Mouse (Mus musculus) heart, postnatal 0 days (tissue): Measurements from ENCODE around the gene Sall2. TPM values are rescaled to one million over a fixed set of nuclear protein-coding genes. Genes with fewer than 3 reads are reported as not detected.

Source experiments
- ATAC-seq: fragments of 200-750 bp; cut with Nextera tagmentation; 2 replicates; pipeline ENCODE4 v1.8.0; 2017; ENCODE audit warnings: low read depth, moderate number of reproducible peaks, moderate library complexity; ENCODE audit not compliant: insufficient read depth
- DNase-seq: peaks from one replicate; pipeline ENCODE4 v3.0.0-alpha.2; 2016; ENCODE audit warnings: low spot score
- H3K27ac ChIP-seq: fragments of 300-500 bp; sonication (generic); 2 replicates; pipeline ENCODE4 v1.5.1; 2014; ENCODE audit warnings: low read depth, mild to moderate bottlenecking
- H3K27me3 ChIP-seq: fragments of 300-500 bp; sonication (generic); 2 replicates; pipeline ENCODE4 v1.6.1; 2014; ENCODE audit warnings: low read length, mixed read lengths; ENCODE audit not compliant: control insufficient read depth, insufficient read depth
- H3K36me3 ChIP-seq: fragments of 300-500 bp; sonication (generic); replicated peaks from 2 replicates; pipeline ENCODE4 v1.6.1; 2014; ENCODE audit warnings: low read length, mixed read lengths; ENCODE audit not compliant: control insufficient read depth, insufficient read depth
- H3K4me1 ChIP-seq: fragments of 300-500 bp; sonication (generic); 2 replicates; pipeline ENCODE4 v1.6.1; 2014; ENCODE audit warnings: antibody characterized with exemption; ENCODE audit not compliant: control insufficient read depth, insufficient read depth
- H3K4me2 ChIP-seq: fragments of 300-500 bp; sonication (generic); 2 replicates; pipeline ENCODE4 v1.6.1; 2014; ENCODE audit warnings: low read depth, mild to moderate bottlenecking, low read length, moderate library complexity
- H3K4me3 ChIP-seq: fragments of 300-500 bp; sonication (generic); 2 replicates; pipeline ENCODE4 v1.5.1; 2014; ENCODE audit warnings: low read depth, low read length
- H3K9ac ChIP-seq: fragments of 300-500 bp; sonication (generic); replicated peaks from 2 replicates; pipeline ENCODE4 v1.6.1; 2014; ENCODE audit warnings: low read depth, low read length, mixed read lengths
- H3K9me3 ChIP-seq: fragments of 300-500 bp; sonication (generic); replicated peaks from 2 replicates; pipeline ENCODE4 v1.6.1; 2016; ENCODE audit warnings: low read length; ENCODE audit not compliant: control insufficient read depth
- CTCF ChIP-seq: IDR thresholded peaks from 2 replicates; pipeline ENCODE4 v1.5.1; 2016; ENCODE audit warnings: antibody characterized with exemption, control low read depth, low read depth
- EP300 ChIP-seq: IDR thresholded peaks from 2 replicates; pipeline ENCODE4 v1.6.1; 2016; ENCODE audit warnings: antibody characterized with exemption, low read depth
- WGBS: fragments of 180-500 bp; shearing (Covaris S2); extraction: QIAGEN DNeasy Blood & Tissue Kit; methylation state at CpG from one replicate; pipeline ENCODE4 v1.1.7; 2014; 5-methylcytosine and 5-hydroxymethylcytosine counted together
- polyA plus RNA-seq: library from polyadenylated mRNA; unstranded; fragments of >200 nt; fragmentation: Nextera tagmentation; extraction: Ambion mirVana; gene quantifications from 2 replicates; pipeline ENCODE4 v1.2.1, GENCODE M21; 2015
- total RNA-seq: library from RNA; depleted of rRNA; stranded (reverse); fragments of >200 nt; gene quantifications from 2 replicates; pipeline ENCODE4 v1.2.3, GENCODE M21; 2014; ENCODE audit warnings: low replicate concordance; rRNA removed

Sall2 gene
- total and polyA plus RNA-seq, 2 experiments from 2014 or later = 2.3 to 4.6 TPM

DNA sequence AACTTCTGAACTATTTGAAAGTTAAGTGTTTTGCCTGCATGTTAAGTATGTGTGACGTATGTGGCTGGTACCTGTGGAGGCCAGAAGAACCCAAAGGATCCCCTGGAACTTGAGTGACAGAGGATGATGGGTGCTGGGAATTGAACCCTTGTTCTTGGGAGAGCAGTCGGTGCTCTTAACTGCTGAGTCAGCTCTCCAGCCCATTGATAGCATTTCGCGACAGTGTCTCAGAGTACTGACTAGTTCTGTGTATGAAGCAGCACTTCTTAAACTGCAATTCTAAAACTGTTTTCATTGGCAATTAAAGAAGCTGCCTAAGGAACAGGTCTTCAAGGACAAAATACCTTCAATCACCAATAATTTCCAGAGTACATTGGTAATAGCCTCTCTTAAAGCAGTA is 51.4 kb downstream of the Sall2 start:
- Histone ChIP-seq H3K4me1 (no peaks in the 10 kb centered on the region), H3K36me3 (peaks cover 24% of the 10 kb centered on the region), H3K27me3 (no peaks in the 10 kb centered on the region), H3K4me3 (no peak overlapping the region), H3K27ac (no peak overlapping the region), H3K4me2 (no peak overlapping the region), H3K9me3 (no peaks in the 10 kb centered on the region), H3K9ac (no peak overlapping the region)
- DNase-seq (no peak), ATAC-seq (no peak)
- WGBS = 85% methylated on average over 4 of the region's 4 CpGs
- TF ChIP-seq CTCF (no peak), EP300 (no peak)

DNA sequence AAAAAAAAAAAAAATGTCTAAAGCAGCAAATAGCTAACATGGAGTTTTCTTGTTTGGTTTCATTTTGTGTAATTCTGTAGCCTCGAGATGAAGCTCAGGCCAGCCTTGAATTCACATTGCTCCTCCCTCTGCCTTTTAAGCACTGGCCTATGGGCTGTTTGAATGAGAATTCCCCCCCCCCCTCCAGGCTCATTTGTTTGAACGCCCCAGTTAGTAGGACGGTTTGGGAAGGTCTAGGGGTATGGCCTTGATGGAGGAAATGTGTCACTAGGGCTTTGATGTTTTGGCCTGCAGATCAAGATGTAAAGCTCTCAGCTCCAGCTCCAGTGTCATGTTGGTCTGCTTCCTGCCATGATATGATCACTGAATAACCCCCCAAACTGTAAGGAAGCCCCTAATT is 55.8 kb downstream of the Sall2 start:
- 59% methylated on average over 3 of the region's 3 CpGs for WGBS
- DNase-seq = no peak
- H3K27ac ChIP-seq = no peak overlapping the region

More for the DNA sequence above, 55.8 kb downstream of the Sall2 start:
- Histone ChIP-seq H3K4me3 (no peak overlapping the region), H3K9ac (no peak overlapping the region), H3K4me1 (no peaks in the 10 kb centered on the region), H3K27me3 (no peaks in the 10 kb centered on the region), H3K9me3 (no peaks in the 10 kb centered on the region), H3K36me3 (peaks cover 37% of the 10 kb centered on the region), H3K4me2 (no peak overlapping the region)
- TF ChIP-seq CTCF (no peak), EP300 (no peak)
- ATAC-seq = no peak

Other genes with a start within 250 kb of the Sall2 start
- 42.4 and 101 TPM in 2 replicates for gene Hnrnpc, start 224.7 kb downstream of the Sall2 start, total RNA-seq
- 170 and 177 TPM in 2 replicates for gene Hnrnpc, start 224.7 kb downstream of the Sall2 start, polyA plus RNA-seq
- gene Rpgrip1, start 218.1 kb downstream of the Sall2 start, total RNA-seq = 0.08 and 0.35 TPM in 2 replicates
- gene Rpgrip1, start 218.1 kb downstream of the Sall2 start, polyA plus RNA-seq = 21.8 and 23.5 TPM in 2 replicates
- gene Supt16, start 131.3 kb downstream of the Sall2 start, total RNA-seq = 10.2 and 12.6 TPM in 2 replicates
- 12.9 and 14.4 TPM in 2 replicates for gene Supt16, start 131.3 kb downstream of the Sall2 start, polyA plus RNA-seq
- gene Chd8, start 71.0 kb downstream of the Sall2 start, total RNA-seq = 18.1 and 28.8 TPM in 2 replicates
- gene Chd8, start 71.0 kb downstream of the Sall2 start, polyA plus RNA-seq = 12.9 and 13.0 TPM in 2 replicates
- gene Tox4, start 49.6 kb downstream of the Sall2 start, total RNA-seq = 30.1 and 63.3 TPM in 2 replicates
- 21.8 and 22.0 TPM in 2 replicates for gene Tox4, start 49.6 kb downstream of the Sall2 start, polyA plus RNA-seq
- 6.6 and 11.9 TPM in 2 replicates for gene Rab2b, start 49.2 kb downstream of the Sall2 start, total RNA-seq
- 9.0 and 10.3 TPM in 2 replicates for gene Rab2b, start 49.2 kb downstream of the Sall2 start, polyA plus RNA-seq
- 11.4 and 16.0 TPM in 2 replicates for gene Mettl3, start 23.6 kb downstream of the Sall2 start, total RNA-seq
- 14.1 and 14.8 TPM in 2 replicates for gene Mettl3, start 23.6 kb downstream of the Sall2 start, polyA plus RNA-seq
- gene Olfr1513, start 27.6 kb upstream of the Sall2 start, total RNA-seq = not detected in 2 replicates
- not detected in 2 replicates for gene Olfr1513, start 27.6 kb upstream of the Sall2 start, polyA plus RNA-seq
- not detected in 2 replicates for gene Olfr1512, start 50.4 kb upstream of the Sall2 start, total RNA-seq
- not detected in 2 replicates for gene Olfr1512, start 50.4 kb upstream of the Sall2 start, polyA plus RNA-seq
- gene Olfr1511, start 68.6 kb upstream of the Sall2 start, total RNA-seq = not detected in 2 replicates
- gene Olfr1511, start 68.6 kb upstream of the Sall2 start, polyA plus RNA-seq = not detected in 2 replicates
- gene Olfr1510, start 85.6 kb upstream of the Sall2 start, total RNA-seq = not detected in 2 replicates
- not detected in 2 replicates for gene Olfr1510, start 85.6 kb upstream of the Sall2 start, polyA plus RNA-seq
- not detected in 2 replicates for gene Olfr1509, start 114.2 kb upstream of the Sall2 start, total RNA-seq
- not detected in 2 replicates for gene Olfr1509, start 114.2 kb upstream of the Sall2 start, polyA plus RNA-seq
- not detected in 2 replicates for gene Olfr1508, start 138.7 kb upstream of the Sall2 start, total RNA-seq
- not detected in 2 replicates for gene Olfr1508, start 138.7 kb upstream of the Sall2 start, polyA plus RNA-seq
- not detected in 2 replicates for gene Olfr1507, start 167.0 kb upstream of the Sall2 start, total RNA-seq
- gene Olfr1507, start 167.0 kb upstream of the Sall2 start, polyA plus RNA-seq = not detected in 2 replicates